In genomic region chr9:115038215-115038614, GRCm38 (mm10) we compare ENCODE assay signal across 8 mouse cellular contexts. TPM values are rescaled to one million over a fixed set of nuclear protein-coding genes. Genes with fewer than 3 reads are reported as not detected.
A peak's percentile ranks its signal among the peaks of the same experiment; 100 is the strongest.
DNase-seq lines count a peak whose midpoint lies in the region; ATAC-seq and TF ChIP-seq lines count a peak whose summit lies in the region.
"Had no signal": no experiment of that assay in that cellular context is flagged by ENCODE, and none has a peak within 500 bp of the region (broad histone marks: within the 10 kb centered on the region; RNA-seq: fewer than 3 reads in every experiment).

No protein-coding gene starts in this region.

- no peaks in the 10 kb centered on the region for H3K9me3 ChIP-seq in forebrain, embryonic 16.5 days (ENCODE audit: control insufficient read depth, low read length)
- H3K9me3 ChIP-seq in midbrain, postnatal 0 days (ENCODE audit: low read length), result no peaks in the 10 kb centered on the region

- H3K4me1 ChIP-seq in forebrain, embryonic 16.5 days (replicated peaks; ENCODE audit: control insufficient read depth, insufficient read depth, low read length), result peaks cover 16% of the 10 kb centered on the region
- no peaks in the 10 kb centered on the region for H3K4me1 ChIP-seq in midbrain, postnatal 0 days (ENCODE audit: insufficient read depth, low read length)

- peak overlapping the region; percentile 35; the same call in 1 of the 2 replicates for H3K9ac ChIP-seq in forebrain, embryonic 16.5 days (replicated peaks; ENCODE audit: low read depth, low read length)
- H3K9ac ChIP-seq in midbrain, postnatal 0 days (replicated peaks; ENCODE audit: low read length, poor library complexity, severe bottlenecking), result no peak overlapping the region

- 2% methylated on average over 14 of the region's 14 CpGs for WGBS in forebrain, embryonic 16.5 days
- 19% methylated on average over 14 of the region's 14 CpGs for WGBS in midbrain, postnatal 0 days

- H3K36me3 ChIP-seq in forebrain, embryonic 16.5 days (ENCODE audit: control insufficient read depth, insufficient read depth), result no peaks in the 10 kb centered on the region
- no peaks in the 10 kb centered on the region for H3K36me3 ChIP-seq in midbrain, postnatal 0 days (ENCODE audit: insufficient read depth, low read length)

- H3K4me3 ChIP-seq in forebrain, embryonic 16.5 days (replicated peaks; ENCODE audit: low read length), result peak overlapping the region; percentile 13; the same call in 1 of the 2 replicates
- H3K4me3 ChIP-seq in midbrain, postnatal 0 days (ENCODE audit: low read depth, low read length), result no peak overlapping the region

- peak; percentile 82 for ATAC-seq in forebrain, embryonic 16.5 days
- no peak for ATAC-seq in midbrain, postnatal 0 days (ENCODE audit: low FRiP score)

- no peaks in the 10 kb centered on the region; the same call in 1 of the 2 replicates for H3K27me3 ChIP-seq in forebrain, embryonic 16.5 days (replicated peaks; ENCODE audit: control insufficient read depth, insufficient read depth, low read length)
- H3K27me3 ChIP-seq in midbrain, postnatal 0 days (ENCODE audit: insufficient read depth, low read length), result no peaks in the 10 kb centered on the region

- no peak for TF ChIP-seq CTCF in midbrain, postnatal 0 days (IDR thresholded peaks at IDR 0.05)

- peak overlapping the region; percentile 39 for H3K4me2 ChIP-seq in forebrain, embryonic 16.5 days (ENCODE audit: low read length)
- H3K4me2 ChIP-seq in midbrain, postnatal 0 days (ENCODE audit: low read depth, low read length, poor library complexity, severe bottlenecking), result no peak overlapping the region

- no peak overlapping the region for H3K27ac ChIP-seq in forebrain, embryonic 16.5 days (ENCODE audit: low read length)
- no peak overlapping the region for H3K27ac ChIP-seq in midbrain, postnatal 0 days (ENCODE audit: low read depth, low read length)

- intact Hi-C loops in left cerebral cortex, postnatal 4 days (cut with DNase I), result no loop called here

- peak; percentile 24 for DNase-seq in left cerebral cortex, postnatal 4 days
- no peak for DNase-seq in left cerebral cortex, adult 8-10 months (ENCODE audit: low spot score in 2 of 2)
- peak; percentile 48 for DNase-seq in embryo, embryonic 10.5 days (ENCODE audit: low spot score)
- peak; percentile 37 for DNase-seq in midbrain, postnatal 0 days (ENCODE audit: low spot score)
- no peak for DNase-seq in spleen, adult 12 weeks (ENCODE audit: low spot score)
- DNase-seq in left cerebral cortex, adult 9 months (ENCODE audit: low spot score in 2 of 2), result no peak
- DNase-seq: cerebellum, postnatal 25 days had no signal

RNA-seq across cellular contexts. Expression of gene Rps27rt, which starts 55.7 kb away (rescaled TPM):
- 10 to 100 TPM; 15.8 to 36.9 TPM for total RNA-seq in left cerebral cortex, postnatal 4 days (2021)
- total RNA-seq in left cerebral cortex, adult 8-10 months (2022), result 10 to 100 TPM in 3 of 4 experiments, 1 to 10 TPM in 1; 9.8 to 44.3 (median 37.3) TPM
- 169 and 228 TPM in 2 replicates for polyA plus RNA-seq in forebrain, embryonic 16.5 days (2015; fragmentation: Nextera tagmentation; extraction: Ambion mirVana)
- total RNA-seq in midbrain, postnatal 0 days (2014; rRNA removed), result 20.7 and 27.4 TPM in 2 replicates
- 195 and 227 TPM in 2 replicates for polyA plus RNA-seq in midbrain, postnatal 0 days (2015; fragmentation: Nextera tagmentation; extraction: Ambion mirVana)

RNA-seq across cellular contexts. Expression of gene Osbpl10, which starts 59.8 kb away (rescaled TPM):
- total RNA-seq in left cerebral cortex, postnatal 4 days (2021), result 10 to 100 TPM; 41.1 to 42.8 TPM
- 10 to 100 TPM; 39.9 to 46.4 (median 45.2) TPM for total RNA-seq in left cerebral cortex, adult 8-10 months (2022)
- 1.6 and 2.8 TPM in 2 replicates for polyA plus RNA-seq in forebrain, embryonic 16.5 days (2015; fragmentation: Nextera tagmentation; extraction: Ambion mirVana)
- total RNA-seq in midbrain, postnatal 0 days (2014; rRNA removed), result 22.5 and 23.5 TPM in 2 replicates
- polyA plus RNA-seq in midbrain, postnatal 0 days (2015; fragmentation: Nextera tagmentation; extraction: Ambion mirVana), result 3.0 and 3.2 TPM in 2 replicates

Comparison
In these comparisons a context has a peak if more than half of its experiments do, and no peak if none do; other contexts are left out.
1. DNase-seq: peak in left cerebral cortex, postnatal 4 days (single experiment), embryo, embryonic 10.5 days (single experiment) and midbrain, postnatal 0 days (single experiment); none in left cerebral cortex, adult 8-10 months (0 of 2), spleen, adult 12 weeks (single experiment) and left cerebral cortex, adult 9 months (0 of 2).